Mouse (Mus musculus) adrenal gland, postnatal 36 days (tissue): ENCODE data around the gene Clptm1l. TPM values are rescaled to one million over a fixed set of nuclear protein-coding genes. Genes with fewer than 3 reads are reported as not detected.

Experiments used
- DNase-seq, 2 experiments: peaks; one replicate each; pipeline ENCODE4 v3.0.0; 2021; ENCODE audit warnings: mixed read lengths in 1 of 2
- total RNA-seq, 2 experiments: library from RNA; stranded (reverse); gene quantifications; 2 replicates each; pipeline ENCODE4 v1.2.3; 2021

Gene Clptm1l
- total RNA-seq, 2 experiments from 2014 or later, result 156 to 171 TPM

DNA sequence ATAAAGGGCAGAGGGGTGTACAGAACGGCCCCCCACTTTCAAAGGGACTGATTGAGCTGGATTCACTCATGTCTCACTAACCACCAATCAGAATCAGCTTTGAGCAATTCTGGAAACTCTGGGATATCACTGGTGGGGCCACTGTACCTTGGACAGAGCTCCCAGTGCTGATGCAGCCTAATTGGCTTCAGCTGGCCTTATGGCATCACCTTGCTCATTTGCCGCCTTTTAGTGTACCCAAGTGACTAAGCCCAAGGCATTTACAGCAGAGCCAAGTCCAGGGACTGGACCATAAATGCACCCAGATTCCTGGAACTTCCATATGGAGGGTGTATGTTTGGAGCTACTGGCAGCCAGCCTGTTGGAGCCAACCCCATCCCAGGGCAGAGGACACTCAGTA, 55.1 kb downstream of the Clptm1l start:
- no peak for DNase-seq

DNA sequence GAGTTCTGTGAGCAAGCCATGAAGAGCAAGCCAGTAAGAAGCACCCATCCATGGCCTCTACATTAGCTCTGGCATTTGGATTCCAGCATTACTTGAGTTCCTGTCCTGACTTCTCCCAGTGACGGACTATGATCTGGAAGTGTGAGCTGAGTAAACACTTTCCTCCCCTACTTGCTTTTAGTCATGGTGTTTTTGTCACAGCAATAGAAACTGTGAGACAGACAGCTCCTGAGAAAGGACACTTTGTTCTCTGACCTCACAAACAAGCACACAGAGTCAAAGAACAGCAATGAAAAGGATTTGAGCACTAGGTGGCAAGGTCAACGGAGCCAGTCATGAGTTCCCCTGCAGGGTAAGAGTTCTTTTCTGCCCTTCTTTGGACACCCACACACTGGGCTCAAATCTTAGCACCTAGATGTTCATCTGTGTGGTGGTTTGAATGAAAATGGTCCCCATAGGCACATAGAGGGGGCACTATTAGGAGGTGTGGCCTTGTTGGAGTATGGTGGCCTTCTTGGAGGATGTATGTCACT, 56.4 kb downstream of the Clptm1l start:
- no peak for DNase-seq

Other genes with a start within 250 kb of the Clptm1l start
- gene Lpcat1, start 136.8 kb upstream of the Clptm1l start, total RNA-seq, result 10 to 100 TPM; 15.5 to 15.9 TPM
- gene Slc6a3, start 67.3 kb upstream of the Clptm1l start, total RNA-seq, result not detected
- gene Tert, start 22.9 kb downstream of the Clptm1l start, total RNA-seq, result 1 to 10 TPM; 4.6 to 7.1 TPM
- gene Slc6a18, start 74.0 kb downstream of the Clptm1l start, total RNA-seq, result not detected
- under 1 TPM; 0.20 to 0.26 TPM for gene Slc6a19, start 100.9 kb downstream of the Clptm1l start, total RNA-seq
- gene Slc12a7, start 129.1 kb downstream of the Clptm1l start, total RNA-seq, result 10 to 100 TPM; 35.8 to 36.6 TPM
- 1 to 10 TPM; 1.3 to 1.9 TPM for gene Nkd2, start 243.6 kb downstream of the Clptm1l start, total RNA-seq